Mouse (Mus musculus) kidney, adult 2 months (tissue): ENCODE results near the gene Lrrc36.

Experiments used
- CTCF ChIP-seq: fragments of 200-500 bp; conservative IDR thresholded peaks from 2 replicates; pipeline ENCODE4 v1.5.1; 2011; ENCODE audit warnings: low read depth, mild to moderate bottlenecking, control low read depth, low read length, moderate library complexity, mixed read lengths; ENCODE audit not compliant: insufficient read depth, insufficient read length
- POLR2A ChIP-seq: fragments of 200-500 bp; IDR thresholded peaks from one replicate; pipeline ENCODE4 v1.6.1; 2011; ENCODE audit warnings: low read depth, low read length, control low read depth

GRCm38 (mm10) chr8:105418992-105419391 is 5.6 kb downstream of the Lrrc36 start:
- no peak for TF ChIP-seq CTCF
- no peak for TF ChIP-seq POLR2A
